Mouse (Mus musculus) forebrain, embryonic 16.5 days (tissue): Measurements from ENCODE around the gene Arf5. TPM values are rescaled to one million over a fixed set of nuclear protein-coding genes. Genes with fewer than 3 reads are reported as not detected.

ENCODE experiments used
- ATAC-seq: fragments of 200-750 bp; cut with Nextera tagmentation; 2 replicates; pipeline ENCODE4 v1.8.0; 2017; ENCODE audit warnings: mild to moderate bottlenecking, moderate library complexity
- H3K27ac ChIP-seq: fragments of 300-500 bp; sonication (generic); 2 replicates; pipeline ENCODE4 v1.5.1; 2014; ENCODE audit warnings: low read length, control low read depth
- H3K27me3 ChIP-seq: fragments of 300-500 bp; sonication (generic); replicated peaks from 2 replicates; pipeline ENCODE4 v1.6.1; 2014; ENCODE audit warnings: low read length; ENCODE audit not compliant: control insufficient read depth, insufficient read depth
- H3K36me3 ChIP-seq: fragments of 300-500 bp; sonication (generic); 2 replicates; pipeline ENCODE4 v1.6.1; 2014; ENCODE audit not compliant: control insufficient read depth, insufficient read depth
- H3K4me1 ChIP-seq: fragments of 300-500 bp; sonication (generic); replicated peaks from 2 replicates; pipeline ENCODE4 v1.6.1; 2014; ENCODE audit warnings: low read length; ENCODE audit not compliant: control insufficient read depth, insufficient read depth
- H3K4me2 ChIP-seq: fragments of 300-500 bp; sonication (generic); 2 replicates; pipeline ENCODE4 v1.6.1; 2014; ENCODE audit warnings: mild to moderate bottlenecking, low read length, control low read depth
- H3K4me3 ChIP-seq: fragments of 300-500 bp; sonication (generic); replicated peaks from 2 replicates; pipeline ENCODE4 v1.5.1; 2014; ENCODE audit warnings: mild to moderate bottlenecking, low read length, control low read depth
- H3K9ac ChIP-seq: fragments of 300-500 bp; sonication (generic); replicated peaks from 2 replicates; pipeline ENCODE4 v1.6.1; 2014; ENCODE audit warnings: low read depth, low read length, control low read depth
- H3K9me3 ChIP-seq: fragments of 300-500 bp; sonication (generic); 2 replicates; pipeline ENCODE4 v1.6.1; 2016; ENCODE audit warnings: low read length; ENCODE audit not compliant: control insufficient read depth
- WGBS: fragments of 180-500 bp; shearing (Covaris S2); extraction: QIAGEN DNeasy Blood & Tissue Kit; methylation state at CpG from one replicate; pipeline ENCODE4 v1.1.7; 2014; 5-methylcytosine and 5-hydroxymethylcytosine counted together
- polyA plus RNA-seq: library from polyadenylated mRNA; unstranded; fragments of >200 nt; fragmentation: Nextera tagmentation; extraction: Ambion mirVana; gene quantifications from 2 replicates; pipeline ENCODE4 v1.2.1, GENCODE M21; 2015

Gene Arf5
- polyA plus RNA-seq, 1 experiment from 2014 or later: 423 TPM

- Histone ChIP-seq H3K27ac (peak overlapping the region; percentile 77), H3K9me3 (no peaks in the 10 kb centered on the region), H3K4me1 (peaks cover 35% of the 10 kb centered on the region), H3K27me3 (no peaks in the 10 kb centered on the region), H3K4me2 (peak overlapping the region; percentile 69), H3K9ac (peak overlapping the region; percentile 98), H3K4me3 (peak overlapping the region; percentile 84), H3K36me3 (peaks cover under 1% of the 10 kb centered on the region; the same call in 1 of the 2 replicates)
- peak; percentile 43 for ATAC-seq
- WGBS: 12% methylated on average over 40 of the region's 46 CpGs
These were observed 671 bp downstream of the Arf5 start for GRCm38 (mm10) chr6:28423767-28424695.

DNA sequence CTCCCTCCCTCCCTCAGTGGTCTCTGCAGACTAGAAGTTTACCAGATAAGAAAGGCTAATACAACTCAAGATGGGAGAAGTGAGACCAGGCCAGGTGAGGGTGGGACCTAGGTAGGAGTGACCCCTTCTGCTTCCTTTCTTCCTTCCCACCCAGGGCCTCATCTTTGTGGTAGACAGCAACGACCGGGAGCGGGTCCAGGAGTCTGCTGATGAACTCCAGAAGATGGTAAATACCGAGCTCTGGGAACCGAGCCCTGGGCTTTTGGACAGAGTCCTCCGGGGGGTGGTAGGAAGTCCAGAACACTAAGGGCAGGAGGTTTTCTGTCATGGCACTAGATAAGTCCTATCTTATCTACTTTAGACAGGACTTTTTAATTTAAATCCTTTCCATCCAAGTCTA, 1.7 kb downstream of the Arf5 start:
- H3K9ac ChIP-seq: no peak overlapping the region
- WGBS: 88% methylated on average over 6 of the region's 6 CpGs
- H3K36me3 ChIP-seq: no peaks in the 10 kb centered on the region
- H3K27me3 ChIP-seq: no peaks in the 10 kb centered on the region
- peaks cover 28% of the 10 kb centered on the region for H3K4me1 ChIP-seq
- no peak overlapping the region for H3K4me2 ChIP-seq
- no peaks in the 10 kb centered on the region for H3K9me3 ChIP-seq
- H3K4me3 ChIP-seq: no peak overlapping the region
- H3K27ac ChIP-seq: no peak overlapping the region
- no peak for ATAC-seq

GRCm38 (mm10) chr6:28427096-28427839, 3.9 kb downstream of the Arf5 start, which contains the start of gene Fscn3:
Fscn3 (plus strand) TSS chr6:28427789.
- no peak within 1 kb of the TSS for H3K9ac ChIP-seq
- no peak within 1 kb of the TSS for H3K4me2 ChIP-seq
- no peaks in the 10 kb centered on the region for H3K36me3 ChIP-seq
- H3K9me3 ChIP-seq: no peaks in the 10 kb centered on the region
- 75% methylated on average over 3 of the region's 3 CpGs for WGBS
- no peak within 1 kb of the TSS for H3K4me3 ChIP-seq
- no peak for ATAC-seq
- H3K27me3 ChIP-seq: no peaks in the 10 kb centered on the region
- peaks cover 12% of the 10 kb centered on the region for H3K4me1 ChIP-seq
- no peak within 1 kb of the TSS for H3K27ac ChIP-seq

- Histone ChIP-seq H3K27me3 (no peaks in the 10 kb centered on the region), H3K4me2 (no peak within 1 kb of the TSS), H3K9ac (no peak within 1 kb of the TSS), H3K9me3 (no peaks in the 10 kb centered on the region), H3K4me1 (peaks cover 12% of the 10 kb centered on the region), H3K4me3 (no peak within 1 kb of the TSS), H3K27ac (no peak within 1 kb of the TSS), H3K36me3 (no peaks in the 10 kb centered on the region)
- ATAC-seq: no peak
- 92% methylated on average over 3 of the region's 3 CpGs for WGBS
These were observed 4.9 kb downstream of the Arf5 start, which contains the start of gene Gcc1 for GRCm38 (mm10) chr6:28428290-28428689. Gcc1 (minus strand) TSS chr6:28428390.

- Histone ChIP-seq H3K4me2 (no peak overlapping the region), H3K36me3 (no peaks in the 10 kb centered on the region), H3K27me3 (no peaks in the 10 kb centered on the region), H3K4me3 (no peak overlapping the region), H3K9me3 (no peaks in the 10 kb centered on the region), H3K4me1 (peaks cover 3% of the 10 kb centered on the region), H3K9ac (no peak overlapping the region), H3K27ac (no peak overlapping the region)
- no peak for ATAC-seq
- WGBS: 89% methylated on average over 11 of the region's 11 CpGs
These were observed 6.5 kb downstream of the Arf5 start for GRCm38 (mm10) chr6:28429870-28430269.

- Histone ChIP-seq H3K9me3 (no peaks in the 10 kb centered on the region), H3K36me3 (no peaks in the 10 kb centered on the region), H3K9ac (no peak overlapping the region), H3K27me3 (no peaks in the 10 kb centered on the region), H3K4me2 (no peak overlapping the region), H3K4me3 (no peak overlapping the region), H3K27ac (no peak overlapping the region), H3K4me1 (no peaks in the 10 kb centered on the region)
- 87% methylated on average over 10 of the region's 10 CpGs for WGBS
- ATAC-seq: no peak
These were observed 7.6 kb downstream of the Arf5 start for GRCm38 (mm10) chr6:28430795-28431537.

DNA sequence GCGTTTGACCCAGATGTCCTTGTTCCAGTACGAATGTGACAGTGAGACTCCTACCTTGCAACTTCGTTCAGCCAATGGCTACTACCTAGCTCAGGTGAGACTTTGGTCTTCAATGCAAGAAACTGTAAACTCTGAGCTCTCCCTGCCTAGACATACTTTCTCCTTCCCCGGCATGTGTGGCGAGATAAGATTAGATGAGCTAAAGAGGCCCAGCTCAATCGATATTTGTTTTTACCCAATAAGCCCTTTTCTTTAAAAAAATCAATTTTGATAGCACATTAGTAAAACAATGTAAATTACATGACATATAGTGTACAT, 8.1 kb downstream of the Arf5 start:
- Histone ChIP-seq H3K9ac (no peak overlapping the region), H3K27me3 (no peaks in the 10 kb centered on the region), H3K9me3 (no peaks in the 10 kb centered on the region), H3K4me3 (no peak overlapping the region), H3K4me1 (no peaks in the 10 kb centered on the region), H3K4me2 (no peak overlapping the region), H3K36me3 (no peaks in the 10 kb centered on the region), H3K27ac (no peak overlapping the region)
- WGBS: 75% methylated on average over 6 of the region's 6 CpGs
- no peak for ATAC-seq

- H3K36me3 ChIP-seq: no peaks in the 10 kb centered on the region
- no peak overlapping the region for H3K9ac ChIP-seq
- no peak; the same call in 1 of the 2 replicates for ATAC-seq
- no peak overlapping the region for H3K4me3 ChIP-seq
- no peak overlapping the region for H3K4me2 ChIP-seq
- H3K27ac ChIP-seq: no peak overlapping the region
- no peaks in the 10 kb centered on the region for H3K9me3 ChIP-seq
- H3K27me3 ChIP-seq: peaks cover 14% of the 10 kb centered on the region
- WGBS: 59% methylated on average over 7 of the region's 7 CpGs
- no peaks in the 10 kb centered on the region for H3K4me1 ChIP-seq
These were observed 24.6 kb downstream of the Arf5 start for GRCm38 (mm10) chr6:28447937-28448336.

DNA sequence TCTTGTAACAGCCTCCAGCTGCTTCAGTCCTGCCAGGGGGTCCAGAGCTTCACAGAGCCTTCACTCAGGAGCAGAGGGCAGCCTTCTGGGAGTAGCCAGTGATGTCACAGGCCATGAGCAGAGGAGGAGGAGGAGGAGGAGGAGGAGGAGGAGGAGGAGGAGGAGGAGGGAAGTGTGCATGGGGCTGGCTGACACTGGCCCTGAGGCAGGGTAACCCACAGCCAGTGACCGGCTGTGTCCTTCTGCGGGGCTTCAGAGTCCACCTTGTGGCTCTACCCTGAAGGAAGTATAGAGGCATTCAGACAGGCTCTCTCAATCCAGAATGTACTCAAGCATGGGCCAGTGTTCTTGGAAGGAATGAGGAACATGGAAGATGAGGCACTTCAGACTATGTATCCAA, 25.9 kb downstream of the Arf5 start, which contains the start of gene Pax4:
TSS of gene Pax4 (minus strand) at position 101 of the 400 bp plus-strand sequence.
- no peaks in the 10 kb centered on the region for H3K4me1 ChIP-seq
- no peak within 1 kb of the TSS for H3K4me2 ChIP-seq
- H3K27me3 ChIP-seq: peaks cover 14% of the 10 kb centered on the region
- no peaks in the 10 kb centered on the region for H3K36me3 ChIP-seq
- no peak for ATAC-seq
- WGBS: 89% methylated on average over 2 of the region's 2 CpGs
- H3K9me3 ChIP-seq: no peaks in the 10 kb centered on the region
- H3K4me3 ChIP-seq: no peak within 1 kb of the TSS
- H3K27ac ChIP-seq: no peak within 1 kb of the TSS
- H3K9ac ChIP-seq: no peak within 1 kb of the TSS
